Mouse (Mus musculus): ENCODE measurements around the gene Rbl1. TPM values are rescaled to one million over a fixed set of nuclear protein-coding genes. Genes with fewer than 3 reads are reported as not detected.

Rbl1 gene
- 15.1 and 18.8 TPM in 2 replicates for polyA plus RNA-seq (2012; rRNA removed)

DNA sequence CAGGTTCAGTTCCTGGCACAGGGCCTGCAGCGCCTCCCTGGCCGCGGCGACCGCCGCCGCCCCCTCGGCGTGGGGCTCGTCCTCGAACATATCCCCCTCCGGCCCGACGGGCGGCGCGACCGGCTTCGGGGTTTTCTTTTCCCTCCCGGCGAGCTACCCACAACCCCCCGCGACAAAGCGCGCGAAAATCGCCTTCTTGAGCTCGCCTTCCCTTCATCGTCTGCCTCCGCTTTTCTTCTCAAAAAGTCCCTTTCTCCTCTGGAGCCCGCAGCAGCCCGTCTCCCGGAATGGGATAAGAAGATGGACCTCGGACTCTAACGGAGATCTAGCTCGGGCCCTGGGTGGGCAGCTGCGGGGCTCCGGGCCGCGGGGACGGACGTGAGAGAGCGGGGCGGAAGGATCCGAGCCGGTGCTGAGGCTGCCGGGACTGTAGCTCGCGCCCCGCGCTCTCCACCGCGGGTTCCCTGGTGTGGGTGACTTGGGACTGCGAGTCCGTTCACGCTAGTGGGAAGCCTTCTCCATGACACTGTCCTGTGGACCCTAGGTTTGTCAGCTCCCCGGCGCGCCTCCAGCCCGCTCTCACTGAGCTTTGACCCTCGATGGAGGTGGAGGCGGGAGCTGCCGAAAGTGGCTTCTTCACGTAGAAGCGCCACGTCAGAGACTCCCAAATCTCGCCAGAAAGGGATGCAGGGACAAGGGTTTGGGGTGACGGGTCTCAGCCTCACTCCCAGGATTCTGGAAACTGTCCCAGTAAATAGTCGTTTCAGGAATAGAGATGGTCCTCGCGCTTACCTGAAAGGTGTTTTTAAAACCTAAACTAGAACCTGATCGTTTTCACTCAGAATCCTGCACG lies at the start of gene Rbl1:
Gene Rbl1, minus strand, starts transcription at position 169 of the 853 bp plus-strand sequence.

DNA sequence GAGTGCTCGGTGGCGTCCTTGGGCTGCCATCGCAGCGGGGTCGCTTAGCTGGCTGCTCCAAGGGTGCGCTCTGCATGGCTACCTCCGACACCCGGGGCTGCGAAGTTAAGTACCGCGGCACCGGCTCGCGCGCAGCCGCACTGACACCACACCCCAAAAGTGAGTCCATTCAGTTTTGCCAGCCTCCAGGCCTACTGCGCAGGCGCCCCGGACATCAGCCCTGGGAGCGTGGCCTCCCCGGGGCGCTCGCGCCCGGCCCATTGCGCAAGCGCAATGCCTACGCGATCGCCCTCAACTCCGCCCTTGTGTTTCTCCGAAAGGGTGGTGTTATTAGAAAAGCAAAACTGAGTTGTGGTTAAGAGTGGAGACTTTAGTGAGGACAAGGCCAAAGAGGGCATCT lies 69.3 kb downstream of the Rbl1 start, which contains the start of gene Samhd1:
Gene Samhd1, minus strand, starts transcription at position 252 of the 400 bp plus-strand sequence.

Other genes starting within 250 kb of the Rbl1 start
- gene Ndrg3, start 212.5 kb downstream of the Rbl1 start, polyA plus RNA-seq (2012; rRNA removed), result 112 and 118 TPM in 2 replicates
- gene Dsn1, start 197.4 kb downstream of the Rbl1 start, polyA plus RNA-seq (2012; rRNA removed), result 17.1 and 21.8 TPM in 2 replicates
- 21.5 and 22.0 TPM in 2 replicates for gene Soga1, start 125.3 kb downstream of the Rbl1 start, polyA plus RNA-seq (2012; rRNA removed)
- gene Tldc2, start 117.5 kb downstream of the Rbl1 start, polyA plus RNA-seq (2012; rRNA removed), result 0.14 TPM in 2 replicates
- 21.3 and 24.9 TPM in 2 replicates for gene Samhd1, start 69.3 kb downstream of the Rbl1 start, polyA plus RNA-seq (2012; rRNA removed)
- gene Rpn2, start 74.5 kb upstream of the Rbl1 start, polyA plus RNA-seq (2012; rRNA removed), result 178 and 207 TPM in 2 replicates
- 0.25 and 0.29 TPM in 2 replicates for gene Mroh8, start 75.0 kb upstream of the Rbl1 start, polyA plus RNA-seq (2012; rRNA removed)
- gene Ghrh, start 143.0 kb upstream of the Rbl1 start, polyA plus RNA-seq (2012; rRNA removed), result 1.3 and 2.0 TPM in 2 replicates
- 98.1 and 102 TPM in 2 replicates for gene Manbal, start 163.1 kb upstream of the Rbl1 start, polyA plus RNA-seq (2012; rRNA removed)
- 68.1 and 69.7 TPM in 2 replicates for gene Src, start 213.9 kb upstream of the Rbl1 start, polyA plus RNA-seq (2012; rRNA removed)